Mouse (Mus musculus): ENCODE data around the gene Gab1.

The Gab1 gene

DNA sequence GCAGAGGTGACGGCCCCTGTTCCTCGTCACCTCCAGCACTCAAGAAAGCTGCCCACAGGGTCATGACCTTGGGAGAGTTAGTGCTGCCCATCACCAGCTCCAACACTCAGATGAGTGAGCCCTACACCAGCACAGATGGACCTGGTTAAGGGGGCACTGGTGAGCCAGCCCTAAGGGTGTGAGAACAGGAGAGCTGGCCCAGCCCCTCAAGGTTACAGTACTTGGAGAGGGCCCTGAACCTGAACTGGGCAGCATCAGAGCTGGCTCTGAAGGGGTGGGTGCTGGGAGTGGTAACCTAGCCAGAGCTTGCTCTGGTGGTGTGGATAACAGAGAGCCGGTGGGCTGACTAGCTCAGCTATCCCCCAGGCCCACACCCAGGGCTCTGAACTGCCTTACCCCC, 37.8 kb downstream of the Gab1 start:
- DNase-seq = no peak

DNA sequence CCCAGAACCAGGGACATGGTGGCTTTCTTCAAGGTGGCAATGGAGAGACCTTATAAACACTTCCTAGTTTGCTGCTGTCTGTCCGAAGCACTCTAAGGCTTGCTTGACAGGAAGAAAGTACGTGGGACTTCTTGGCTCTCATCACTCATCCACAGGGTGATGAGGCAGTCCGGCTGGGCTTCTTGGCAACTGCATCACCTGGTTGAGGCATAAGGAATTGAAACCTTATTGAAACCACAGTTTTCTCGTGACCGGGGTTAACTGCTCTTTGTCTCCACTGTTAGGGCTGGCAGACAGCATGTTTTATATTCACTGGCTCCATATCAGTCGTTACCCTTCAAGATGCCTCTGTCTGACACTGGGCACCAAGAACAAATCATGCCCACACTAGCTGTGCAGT, 40.2 kb downstream of the Gab1 start:
- no peak for DNase-seq

DNA sequence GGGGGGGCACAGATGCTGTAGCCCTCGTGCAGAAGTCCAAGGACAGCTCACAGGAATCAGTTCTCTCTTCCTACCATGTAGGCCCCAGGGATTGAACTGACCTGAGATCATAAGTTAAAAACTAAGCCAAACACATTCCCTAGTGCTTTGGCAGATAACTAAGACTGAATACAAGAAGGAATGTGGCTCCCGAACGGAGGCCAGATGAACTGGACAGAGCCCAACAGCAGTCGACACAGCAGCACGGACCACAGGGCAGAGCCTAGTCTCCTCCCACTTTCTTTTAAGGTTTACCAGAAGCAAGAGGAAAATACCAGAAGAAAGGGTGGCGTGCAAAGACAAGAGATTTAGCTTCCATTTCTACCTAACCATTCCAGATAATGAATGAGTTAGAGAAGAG, 42.1 kb downstream of the Gab1 start:
- no peak for DNase-seq

DNA sequence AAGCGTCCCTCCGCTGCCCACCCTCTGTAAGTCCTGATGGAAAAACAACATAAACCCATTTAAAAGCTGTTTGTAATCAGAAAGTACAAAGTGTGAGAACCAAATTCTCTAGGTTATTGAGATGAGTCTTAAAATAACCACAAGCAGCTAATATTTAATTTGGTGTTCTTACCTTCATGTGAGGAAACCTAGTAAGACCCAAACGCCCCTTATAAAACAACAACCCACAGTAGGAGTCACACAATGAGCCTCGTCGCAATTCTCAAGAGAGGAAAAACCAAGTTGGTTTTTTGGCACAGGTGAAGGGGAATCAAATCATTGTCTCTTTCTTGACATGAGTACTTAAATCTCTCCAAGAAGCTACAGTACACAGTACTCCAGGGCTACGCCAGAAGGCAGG, 44.9 kb downstream of the Gab1 start:
- DNase-seq = no peak

- peak; percentile 41 to 55 for DNase-seq
These were observed 45.9 kb downstream of the Gab1 start for GRCm38 (mm10) chr8:80834443-80834842.

GRCm38 (mm10) chr8:80832534-80832933, 47.8 kb downstream of the Gab1 start:
- no peak for DNase-seq

DNA sequence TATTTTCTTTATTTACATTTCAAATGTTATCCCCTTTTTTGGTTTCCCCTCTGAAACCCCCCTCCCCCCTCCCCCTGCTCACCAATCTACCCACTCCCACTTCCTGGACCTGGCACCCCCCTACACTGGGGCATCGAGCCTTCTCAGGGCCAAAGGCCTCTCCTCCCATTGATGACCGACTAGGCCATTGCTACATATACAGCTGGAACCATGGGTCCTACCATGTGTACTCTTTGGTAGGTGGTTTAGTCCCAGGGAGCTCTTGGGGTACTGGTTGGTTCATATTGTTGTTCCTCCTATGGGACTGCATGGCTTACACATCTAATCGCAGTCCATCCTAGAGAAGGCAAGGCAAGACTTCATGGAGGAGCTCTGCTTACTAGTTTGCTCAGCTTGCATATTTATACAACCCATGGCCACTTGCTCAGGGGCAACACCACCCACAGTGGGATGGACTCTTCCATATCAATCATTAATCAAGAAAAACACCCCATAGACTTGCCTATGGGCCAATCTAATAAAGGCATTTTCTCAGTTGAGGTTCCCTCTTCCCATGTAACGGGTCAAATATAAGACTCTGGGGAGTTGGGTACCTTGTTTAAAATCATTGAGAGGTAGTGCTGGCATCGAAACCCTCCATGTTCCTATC, 48.3 kb downstream of the Gab1 start:
- DNase-seq = no peak

DNA sequence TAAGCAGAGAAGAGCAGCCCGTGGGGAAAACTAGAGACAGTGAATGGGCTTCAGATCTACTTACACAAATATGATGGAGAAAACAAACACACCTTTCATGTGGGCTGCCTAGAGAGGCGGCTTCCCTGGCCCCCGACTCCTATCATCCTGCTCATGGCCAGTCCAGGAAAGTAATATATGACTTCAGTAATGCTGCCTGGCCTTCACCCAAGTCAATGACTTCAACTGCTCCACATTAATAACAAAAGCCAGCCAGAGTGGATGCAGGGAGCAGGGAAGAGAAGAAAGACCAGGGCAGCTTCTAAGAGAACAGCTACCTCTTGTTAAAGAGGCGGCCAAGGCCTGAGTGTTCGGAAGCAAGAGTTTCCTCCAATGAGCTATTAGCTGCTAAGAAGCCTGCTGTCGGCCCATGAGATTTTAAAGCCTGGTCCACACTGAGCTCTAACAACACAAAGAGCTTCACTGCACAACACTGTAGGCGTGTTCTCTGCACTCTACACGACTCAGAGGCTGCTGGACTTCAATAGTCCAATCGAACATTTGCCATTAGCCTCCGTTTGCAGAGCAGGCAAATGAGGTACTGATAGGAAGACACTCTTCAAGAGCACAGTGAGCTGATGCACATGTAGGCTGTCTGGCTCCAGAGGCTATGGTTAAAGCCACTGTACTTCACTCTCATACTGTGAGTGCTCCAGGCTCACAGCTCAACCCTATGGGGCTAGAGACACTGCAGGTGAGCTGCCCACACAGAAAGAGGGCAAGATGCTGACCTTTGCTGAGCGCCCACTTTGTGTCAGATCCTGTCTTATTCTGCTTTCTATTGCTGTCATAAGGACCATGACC, 49.4 kb downstream of the Gab1 start:
- DNase-seq = peak; percentile 37 to 38

GRCm38 (mm10) chr8:80830141-80830540, 50.2 kb downstream of the Gab1 start:
- peak in 1 of 2 experiments; percentile 61 for DNase-seq

DNA sequence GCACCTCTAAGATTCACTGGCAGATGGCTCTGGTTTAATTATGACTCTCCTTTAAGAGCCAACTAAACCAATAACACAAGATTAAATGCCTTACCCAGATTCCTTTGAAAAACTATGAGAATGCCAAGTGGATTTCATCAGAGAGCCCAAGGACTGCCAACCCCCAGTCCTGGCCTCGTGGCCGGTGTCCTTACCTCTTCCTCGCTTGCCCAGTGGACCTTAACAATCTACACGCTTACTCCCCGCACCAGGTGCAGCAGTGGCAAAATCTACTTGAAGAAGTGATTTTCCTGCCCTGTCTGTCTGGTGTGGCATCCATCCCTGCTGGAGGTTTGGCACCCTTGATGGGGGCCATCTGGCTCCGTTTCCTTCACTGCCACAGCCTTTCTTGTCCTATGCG, 53.3 kb downstream of the Gab1 start:
- DNase-seq = peak; percentile 69 to 85

- DNase-seq = no peak
These were observed 55.2 kb downstream of the Gab1 start for GRCm38 (mm10) chr8:80825136-80825535.

DNA sequence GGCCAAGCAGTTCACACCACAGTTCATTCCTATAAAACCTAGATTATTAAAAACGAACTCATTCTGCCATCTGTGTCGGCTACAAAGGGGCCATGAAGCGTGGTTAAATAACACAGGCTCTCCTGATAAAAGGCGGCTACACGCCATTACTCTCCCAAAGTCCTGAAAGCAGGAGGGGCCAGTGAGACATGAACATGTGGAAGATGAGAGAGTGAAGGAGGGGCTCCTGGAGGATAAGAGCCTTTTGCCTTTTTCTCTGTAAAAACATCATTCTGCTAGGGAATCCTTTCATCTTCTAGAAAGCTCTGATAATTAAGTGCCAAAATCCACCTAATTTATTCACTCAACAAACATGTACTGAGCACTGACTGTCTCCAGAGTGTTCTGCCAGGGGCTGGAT, 55.9 kb downstream of the Gab1 start:
- no peak for DNase-seq

- DNase-seq = no peak
These were observed 57.1 kb downstream of the Gab1 start for GRCm38 (mm10) chr8:80823250-80823649.

DNA sequence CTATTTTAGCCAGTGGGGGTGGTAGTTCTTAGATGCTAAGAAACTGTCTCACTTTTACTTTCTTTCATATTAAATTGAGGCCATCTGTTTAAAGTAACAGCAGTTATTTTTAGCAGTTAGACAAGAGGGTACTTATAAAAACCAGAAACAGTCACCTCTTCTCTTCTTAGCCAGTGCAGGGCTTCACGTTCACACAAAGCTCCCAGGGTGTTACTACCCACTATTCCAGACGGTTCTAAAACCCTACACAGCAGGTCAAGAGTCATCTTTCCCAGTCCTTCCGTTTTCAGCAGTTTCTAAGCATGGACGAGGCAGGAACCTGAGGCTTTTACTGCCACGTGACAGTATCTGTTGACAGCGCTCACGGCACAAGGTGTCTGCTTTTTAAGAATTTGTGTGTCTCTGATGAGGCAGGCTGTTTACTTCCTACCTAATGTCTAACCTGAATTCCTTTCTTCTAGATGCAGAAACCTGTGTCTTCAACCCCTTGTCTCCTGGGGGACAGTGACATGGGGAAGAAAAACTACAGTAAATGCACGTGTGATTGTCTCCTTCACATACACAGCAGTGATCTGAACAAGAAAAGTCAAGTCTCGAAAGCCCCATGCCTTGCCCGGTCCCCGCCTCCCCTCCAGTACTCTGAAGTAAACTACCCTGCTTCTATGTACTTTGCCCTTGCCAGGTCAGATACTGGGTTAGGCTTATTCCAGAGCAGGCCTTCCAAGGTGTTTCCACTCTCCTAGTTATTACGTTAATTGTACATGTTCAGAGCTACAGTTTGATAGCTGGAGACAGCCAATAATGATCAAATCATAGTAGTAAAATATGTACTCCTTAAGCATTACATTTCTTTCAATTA, 58.7 kb downstream of the Gab1 start:
- no peak for DNase-seq

GRCm38 (mm10) chr8:80818978-80819377, 61.3 kb downstream of the Gab1 start:
- no peak for DNase-seq

DNA sequence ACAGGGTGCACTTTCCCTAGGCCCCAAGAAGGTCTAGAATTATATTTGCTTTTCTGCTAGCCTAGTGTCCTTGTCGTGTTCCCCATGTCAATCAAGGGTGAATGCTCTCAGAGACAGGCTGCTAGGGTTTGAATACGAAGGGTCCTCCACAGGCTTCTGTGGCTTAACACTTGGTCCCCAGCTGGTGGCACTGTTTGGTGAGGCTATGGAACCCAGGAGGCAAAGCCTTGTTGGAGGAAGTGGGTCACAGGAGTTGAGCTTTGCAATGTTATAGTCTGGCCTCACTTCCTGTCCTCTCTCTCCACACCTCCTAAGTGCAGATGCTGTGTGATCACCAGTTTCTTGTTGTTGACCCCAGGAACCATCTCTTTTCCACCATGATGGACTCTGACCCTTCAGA, 63.3 kb downstream of the Gab1 start:
- no peak for DNase-seq

GRCm38 (mm10) chr8:80815179-80815578, 65.1 kb downstream of the Gab1 start:
- DNase-seq = no peak

DNA sequence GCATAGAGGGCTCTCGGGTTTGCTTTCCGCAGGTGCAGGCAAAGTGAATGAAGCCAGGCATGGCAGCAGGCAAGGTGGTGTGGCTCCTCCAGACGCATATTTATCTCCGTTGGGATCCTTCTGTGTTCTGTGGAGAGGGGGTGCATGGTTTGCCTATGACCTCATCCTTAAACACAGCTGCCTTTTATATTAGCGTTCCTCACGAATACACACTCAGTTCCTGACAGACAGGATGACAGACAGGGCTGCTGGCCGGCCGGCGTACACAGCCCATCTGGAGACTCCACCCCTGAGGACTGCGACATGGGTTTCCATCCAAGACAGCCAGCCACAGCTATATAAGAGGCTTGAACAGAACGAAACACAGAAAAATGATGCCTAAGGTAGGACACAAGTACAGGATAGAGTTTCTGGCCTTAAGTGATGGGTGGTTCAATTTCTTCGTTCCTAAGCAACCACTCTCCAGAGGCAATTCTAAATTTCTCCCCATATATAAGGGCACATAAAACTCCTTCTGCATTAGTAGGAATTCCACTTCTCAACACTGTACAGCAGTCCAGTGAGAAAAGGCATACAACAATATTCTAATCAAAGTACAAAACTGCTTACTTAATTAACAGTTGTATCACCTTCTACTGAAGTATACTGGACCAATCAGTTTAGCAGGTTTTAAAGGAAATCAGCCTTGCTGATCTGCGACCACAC, 66.1 kb downstream of the Gab1 start:
- DNase-seq = no peak

DNA sequence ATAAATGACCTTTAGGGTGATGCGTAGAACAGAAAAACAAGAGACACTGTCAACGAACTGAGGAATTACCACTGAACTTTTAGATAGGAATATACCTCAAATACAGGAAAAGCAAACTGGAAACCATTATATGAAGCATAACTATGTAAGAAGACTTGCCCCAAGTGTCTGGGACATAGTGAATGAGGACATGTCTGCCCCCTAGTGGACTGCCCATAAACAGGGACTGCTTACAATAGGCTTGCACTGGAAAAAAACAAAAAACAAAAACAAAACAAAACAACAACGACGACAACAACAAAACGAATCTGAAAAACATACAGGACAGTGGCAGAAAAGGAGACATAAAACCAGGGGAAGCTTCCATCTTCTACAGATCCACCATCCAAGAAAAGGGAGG, 66.9 kb downstream of the Gab1 start:
- DNase-seq = peak; percentile 67 to 76

DNA sequence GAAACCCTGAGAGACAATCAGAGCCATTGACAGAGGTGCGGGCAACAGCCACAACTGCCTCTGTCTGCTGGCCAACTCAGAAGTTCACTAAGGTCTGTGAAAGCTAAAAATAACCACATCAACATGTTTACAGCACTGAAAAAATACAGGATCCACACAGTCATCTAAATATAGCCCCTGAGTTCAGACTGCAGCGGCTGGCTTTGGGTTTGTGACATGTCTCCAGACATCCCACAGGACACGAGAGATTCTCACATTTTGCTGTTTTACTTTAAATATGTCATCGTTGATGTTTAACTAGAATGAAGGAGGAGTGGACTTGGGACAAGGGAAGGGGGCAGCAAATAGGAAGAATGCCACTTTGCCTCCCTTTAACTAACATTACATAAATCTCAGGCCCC, 68.7 kb downstream of the Gab1 start:
- no peak for DNase-seq

DNA sequence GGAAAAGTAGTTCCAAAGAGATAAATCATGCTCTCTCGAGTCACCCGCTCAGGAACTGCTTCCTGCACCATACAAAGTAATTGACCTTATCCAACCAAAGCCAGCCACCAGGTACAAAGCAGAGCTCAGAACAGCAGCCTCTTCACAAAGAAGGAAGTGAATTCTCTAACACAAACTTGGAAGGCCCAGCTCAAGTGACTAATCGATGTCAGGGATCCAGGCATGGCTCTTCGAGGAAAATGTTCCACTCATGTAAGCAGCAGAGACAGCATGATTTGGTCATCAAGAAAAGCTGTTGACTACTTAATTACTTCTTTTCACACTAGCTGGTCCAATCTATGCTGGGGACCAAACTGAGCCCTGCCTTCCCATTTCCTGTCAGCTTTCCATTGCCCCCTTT, 69.4 kb downstream of the Gab1 start:
- no peak for DNase-seq

GRCm38 (mm10) chr8:80810442-80810841, 69.9 kb downstream of the Gab1 start:
- no peak for DNase-seq
